Mouse (Mus musculus) fat pad, adult 2 months (tissue): ENCODE data around the gene Bcl2l11.
"Not testable (repeated sequence)": the region's sequence is repeated elsewhere in the genome, so short reads cannot be mapped to it uniquely, and the experiment has no call there.

Experiments used
- DNase-seq: peaks from one replicate; pipeline ENCODE4 v3.0.0-alpha.2; 2011; ENCODE audit warnings: low read depth, low spot score; ENCODE audit errors: extremely low read depth

The Bcl2l11 gene

GRCm38 (mm10) chr2:128125635-128126470 lies at the start of gene Bcl2l11:
Gene Bcl2l11, plus strand, starts transcription at chr2:128126038.
- DNase-seq, result no peak

- DNase-seq, result no peak
These were observed 48.9 kb upstream of the Bcl2l11 start for GRCm38 (mm10) chr2:128076936-128077335.

GRCm38 (mm10) chr2:128078859-128079258 lies 47.0 kb upstream of the Bcl2l11 start:
- DNase-seq, result no peak

GRCm38 (mm10) chr2:128079316-128079715 lies 46.5 kb upstream of the Bcl2l11 start:
- DNase-seq, result no peak

GRCm38 (mm10) chr2:128083844-128084243 lies 42.0 kb upstream of the Bcl2l11 start:
- no peak for DNase-seq

GRCm38 (mm10) chr2:128084607-128085006 lies 41.2 kb upstream of the Bcl2l11 start:
- DNase-seq, result no peak

GRCm38 (mm10) chr2:128085481-128085880 lies 40.4 kb upstream of the Bcl2l11 start:
- no peak for DNase-seq

- DNase-seq, result no peak
These were observed 39.4 kb upstream of the Bcl2l11 start for GRCm38 (mm10) chr2:128086301-128086886.

- DNase-seq, result no peak
These were observed 38.8 kb upstream of the Bcl2l11 start for GRCm38 (mm10) chr2:128086996-128087526.

- no peak for DNase-seq
These were observed 37.9 kb upstream of the Bcl2l11 start for GRCm38 (mm10) chr2:128087798-128088545.

- no peak for DNase-seq
These were observed 35.5 kb upstream of the Bcl2l11 start for GRCm38 (mm10) chr2:128090283-128090885.

GRCm38 (mm10) chr2:128091431-128092369 lies 34.1 kb upstream of the Bcl2l11 start:
- no peak for DNase-seq

- DNase-seq, result no peak
These were observed 33.4 kb upstream of the Bcl2l11 start for GRCm38 (mm10) chr2:128092451-128092850.

- no peak for DNase-seq
These were observed 31.6 kb upstream of the Bcl2l11 start for GRCm38 (mm10) chr2:128094196-128094595.

GRCm38 (mm10) chr2:128094602-128095001 lies 31.2 kb upstream of the Bcl2l11 start:
- no peak for DNase-seq

- no peak for DNase-seq
These were observed 30.6 kb upstream of the Bcl2l11 start for GRCm38 (mm10) chr2:128095270-128095669.

- no peak for DNase-seq
These were observed 29.8 kb upstream of the Bcl2l11 start for GRCm38 (mm10) chr2:128096070-128096469.

- DNase-seq, result not testable (repeated sequence)
These were observed 27.7 kb upstream of the Bcl2l11 start for GRCm38 (mm10) chr2:128098118-128098517.

GRCm38 (mm10) chr2:128102086-128102485 lies 23.8 kb upstream of the Bcl2l11 start:
- no peak for DNase-seq

- DNase-seq, result no peak
These were observed 21.0 kb upstream of the Bcl2l11 start for GRCm38 (mm10) chr2:128104815-128105214.
